Mouse (Mus musculus) limb, embryonic 15.5 days (tissue): ENCODE measurements around the gene Gdf7. TPM values are rescaled to one million over a fixed set of nuclear protein-coding genes. Genes with fewer than 3 reads are reported as not detected.

Experiments
- polyA plus RNA-seq: library from polyadenylated mRNA; unstranded; fragments of >200 nt; fragmentation: Nextera tagmentation; extraction: Ambion mirVana; gene quantifications from 2 replicates; pipeline ENCODE4 v1.2.1, GENCODE M21; 2015

Gene Gdf7
- polyA plus RNA-seq, 1 experiment from 2014 or later = 0.27 TPM

Other genes with a start within 250 kb of the Gdf7 start
- 56.7 and 64.2 TPM in 2 replicates for gene Ldah, start 93.8 kb downstream of the Gdf7 start, polyA plus RNA-seq
- 16.8 and 17.0 TPM in 2 replicates for gene Hs1bp3, start 11.5 kb upstream of the Gdf7 start, polyA plus RNA-seq
- gene Rhob, start 198.1 kb upstream of the Gdf7 start, polyA plus RNA-seq = 54.1 and 60.5 TPM in 2 replicates